Mouse (Mus musculus) neural tube, embryonic 10.5 days (tissue): ENCODE results near the gene Nup210l.
"Not testable (repeated sequence)": the region's sequence is repeated elsewhere in the genome, so short reads cannot be mapped to it uniquely, and the experiment has no call there.

Experiments used
- DNase-seq: peaks from one replicate; pipeline ENCODE4 v3.0.0-alpha.2; 2017; ENCODE audit warnings: low spot score; ENCODE audit errors: extremely low spot score

Gene Nup210l

GRCm38 (mm10) chr3:90094453-90094852, 9.5 kb upstream of the Nup210l start:
- no peak for DNase-seq

- DNase-seq: no peak
Measured at GRCm38 (mm10) chr3:90097928-90098327, 6.0 kb upstream of the Nup210l start.

- DNase-seq: no peak
Measured at GRCm38 (mm10) chr3:90101010-90101409, 2.9 kb upstream of the Nup210l start.

- no peak for DNase-seq
Measured at GRCm38 (mm10) chr3:90101673-90102072, 2.3 kb upstream of the Nup210l start.

- no peak for DNase-seq
Measured at GRCm38 (mm10) chr3:90102239-90102638, 1.7 kb upstream of the Nup210l start.

GRCm38 (mm10) chr3:90103176-90103575, 756 bp upstream of the Nup210l start:
- no peak for DNase-seq

GRCm38 (mm10) chr3:90111706-90112105, 7.8 kb downstream of the Nup210l start:
- DNase-seq: no peak

GRCm38 (mm10) chr3:90114342-90114741, 10.4 kb downstream of the Nup210l start:
- DNase-seq: no peak

GRCm38 (mm10) chr3:90115526-90115925, 11.6 kb downstream of the Nup210l start:
- DNase-seq: no peak

GRCm38 (mm10) chr3:90118132-90118790, 14.3 kb downstream of the Nup210l start:
- no peak for DNase-seq

GRCm38 (mm10) chr3:90122036-90122435, 18.1 kb downstream of the Nup210l start:
- not testable (repeated sequence) for DNase-seq

- no peak for DNase-seq
Measured at GRCm38 (mm10) chr3:90125710-90126109, 21.8 kb downstream of the Nup210l start.

- DNase-seq: no peak
Measured at GRCm38 (mm10) chr3:90127881-90128280, 23.9 kb downstream of the Nup210l start.

GRCm38 (mm10) chr3:90132745-90133144, 28.8 kb downstream of the Nup210l start:
- DNase-seq: no peak

- no peak for DNase-seq
Measured at GRCm38 (mm10) chr3:90133331-90133730, 29.4 kb downstream of the Nup210l start.

GRCm38 (mm10) chr3:90134483-90134882, 30.6 kb downstream of the Nup210l start:
- DNase-seq: no peak

- DNase-seq: no peak
Measured at GRCm38 (mm10) chr3:90134993-90135392, 31.1 kb downstream of the Nup210l start.

- DNase-seq: no peak
Measured at GRCm38 (mm10) chr3:90136660-90137059, 32.7 kb downstream of the Nup210l start.

- DNase-seq: no peak
Measured at GRCm38 (mm10) chr3:90137606-90138005, 33.7 kb downstream of the Nup210l start.

- no peak for DNase-seq
Measured at GRCm38 (mm10) chr3:90139962-90140361, 36.0 kb downstream of the Nup210l start.

GRCm38 (mm10) chr3:90145461-90145860, 41.5 kb downstream of the Nup210l start:
- DNase-seq: no peak

- no peak for DNase-seq
Measured at GRCm38 (mm10) chr3:90146651-90147050, 42.7 kb downstream of the Nup210l start.

GRCm38 (mm10) chr3:90151086-90151740, 47.3 kb downstream of the Nup210l start:
- no peak for DNase-seq
